Mouse (Mus musculus) lung, embryonic 14.5 days (tissue): Measurements from ENCODE around the gene Parl. TPM values are rescaled to one million over a fixed set of nuclear protein-coding genes. Genes with fewer than 3 reads are reported as not detected.
A peak's percentile ranks its signal among the peaks of the same experiment; 100 is the strongest.

ENCODE experiments used
- ATAC-seq: fragments of 200-750 bp; cut with Nextera tagmentation; 2 replicates; pipeline ENCODE4 v1.8.0; 2017; ENCODE audit warnings: mild to moderate bottlenecking, moderate TSS enrichment, moderate library complexity; ENCODE audit not compliant: insufficient read depth
- DNase-seq: peaks from one replicate; pipeline ENCODE4 v3.0.0-alpha.2; 2015
- H3K27ac ChIP-seq: fragments of 300-500 bp; sonication (generic); 2 replicates; pipeline ENCODE4 v1.5.1; 2014; ENCODE audit warnings: low read depth, mild to moderate bottlenecking, moderate library complexity
- H3K27me3 ChIP-seq: fragments of 300-500 bp; sonication (generic); 2 replicates; pipeline ENCODE4 v1.6.1; 2014; ENCODE audit warnings: low read length, control low read depth; ENCODE audit not compliant: insufficient read depth
- H3K36me3 ChIP-seq: fragments of 300-500 bp; sonication (generic); 2 replicates; pipeline ENCODE4 v1.6.1; 2014; ENCODE audit warnings: control low read depth; ENCODE audit not compliant: insufficient read depth
- H3K4me1 ChIP-seq: fragments of 300-500 bp; sonication (generic); 2 replicates; pipeline ENCODE4 v1.6.1; 2014; ENCODE audit warnings: antibody characterized with exemption, control low read depth; ENCODE audit not compliant: insufficient read depth
- H3K4me2 ChIP-seq: fragments of 300-500 bp; sonication (generic); 2 replicates; pipeline ENCODE4 v1.6.1; 2014; ENCODE audit warnings: mild to moderate bottlenecking
- H3K4me3 ChIP-seq: fragments of 300-500 bp; sonication (generic); 2 replicates; pipeline ENCODE4 v1.5.1; 2014; ENCODE audit warnings: low read depth, low read length
- H3K9ac ChIP-seq: fragments of 300-500 bp; sonication (generic); 2 replicates; pipeline ENCODE4 v1.6.1; 2014
- H3K9me3 ChIP-seq: fragments of 300-500 bp; sonication (generic); 2 replicates; pipeline ENCODE4 v1.6.1; 2016; ENCODE audit warnings: low read depth, low read length, control low read depth
- CTCF ChIP-seq: IDR thresholded peaks from 2 replicates; pipeline ENCODE4 v1.5.1; 2016; ENCODE audit warnings: antibody characterized with exemption, low read depth
- WGBS: fragments of 180-500 bp; shearing (Covaris S2); extraction: QIAGEN DNeasy Blood & Tissue Kit; methylation state at CpG from one replicate; pipeline ENCODE4 v1.1.7; 2014; 5-methylcytosine and 5-hydroxymethylcytosine counted together
- polyA plus RNA-seq: library from polyadenylated mRNA; unstranded; fragments of >200 nt; fragmentation: Nextera tagmentation; extraction: Ambion mirVana; gene quantifications from 2 replicates; pipeline ENCODE4 v1.2.1, GENCODE M21; 2014

Parl gene
- 91.2 and 92.1 TPM in 2 replicates for polyA plus RNA-seq

DNA sequence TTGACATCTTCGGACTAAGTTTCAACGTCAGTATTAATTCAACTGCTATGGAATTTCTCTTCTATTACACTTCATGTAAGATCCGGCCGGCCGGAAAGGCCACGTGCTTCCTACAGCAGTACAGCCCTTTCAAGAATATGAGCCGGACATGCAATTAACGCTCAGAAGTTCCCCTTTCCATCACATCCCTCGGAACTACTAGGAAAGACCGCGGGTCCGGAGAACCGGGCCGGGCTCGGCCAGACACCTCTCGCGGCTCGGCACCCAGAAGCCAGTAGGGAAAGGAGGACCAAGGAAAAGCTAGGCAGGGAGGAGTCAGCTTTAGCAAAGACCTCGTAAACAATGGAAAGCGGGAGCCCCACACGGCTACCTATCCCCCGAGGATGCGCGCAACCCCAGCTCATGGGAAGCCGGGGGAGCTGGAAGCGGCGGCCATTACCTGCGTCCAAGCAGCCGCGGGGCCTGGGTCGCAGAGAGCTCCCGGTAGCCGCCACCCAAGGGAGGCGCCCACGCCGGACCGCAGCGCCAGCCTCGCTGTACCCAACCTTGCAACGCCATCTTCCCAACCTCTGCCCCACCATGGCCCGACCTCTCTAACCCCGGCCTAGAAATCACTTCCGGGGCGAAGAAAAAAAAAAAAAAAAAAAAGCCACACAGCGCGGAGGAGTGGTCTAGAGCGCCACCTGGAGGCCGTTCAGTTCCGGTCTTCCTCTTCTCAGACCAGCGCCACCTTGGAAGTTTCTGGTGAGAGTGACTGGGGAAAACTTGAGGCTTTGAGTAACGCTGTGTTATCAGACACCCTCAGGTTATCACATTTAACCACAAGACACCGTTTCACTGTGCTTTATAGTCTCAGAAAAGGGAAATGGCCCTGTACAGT, at the start of gene Parl:
Gene Parl, minus strand, starts transcription at position 618 of the 880 bp plus-strand sequence.
- Histone ChIP-seq H3K9me3 (no peaks in the 10 kb centered on the region), H3K9ac (peak within 1 kb of the TSS; percentile 84), H3K4me3 (peak within 1 kb of the TSS; percentile 83), H3K36me3 (peaks cover 2% of the 10 kb centered on the region), H3K4me1 (peaks cover 9% of the 10 kb centered on the region), H3K4me2 (peak within 1 kb of the TSS; percentile 93), H3K27ac (peak within 1 kb of the TSS; percentile 71), H3K27me3 (no peaks in the 10 kb centered on the region)
- WGBS, result under 1% methylated on average over 52 of the region's 52 CpGs
- peak; percentile 96 for DNase-seq
- ATAC-seq, result peak; percentile 86
- TF ChIP-seq CTCF, result peak; percentile 94

- ATAC-seq (no peak), DNase-seq (no peak)
- H3K36me3 ChIP-seq, result peaks cover 24% of the 10 kb centered on the region
- H3K4me3 ChIP-seq, result no peak overlapping the region
- no peaks in the 10 kb centered on the region for H3K9me3 ChIP-seq
- H3K4me1 ChIP-seq, result no peaks in the 10 kb centered on the region
- no peaks in the 10 kb centered on the region for H3K27me3 ChIP-seq
- no peak overlapping the region for H3K9ac ChIP-seq
- H3K4me2 ChIP-seq, result no peak overlapping the region
- 75% methylated on average over 1 of the region's 1 CpGs for WGBS
- H3K27ac ChIP-seq, result no peak overlapping the region
- TF ChIP-seq CTCF, result no peak
Measured at GRCm38 (mm10) chr16:20345464-20345863, 43.3 kb upstream of the Parl start.

GRCm38 (mm10) chr16:20338616-20339015, 36.4 kb upstream of the Parl start:
- peaks cover 36% of the 10 kb centered on the region for H3K36me3 ChIP-seq
- 92% methylated on average over 3 of the region's 3 CpGs for WGBS

DNA sequence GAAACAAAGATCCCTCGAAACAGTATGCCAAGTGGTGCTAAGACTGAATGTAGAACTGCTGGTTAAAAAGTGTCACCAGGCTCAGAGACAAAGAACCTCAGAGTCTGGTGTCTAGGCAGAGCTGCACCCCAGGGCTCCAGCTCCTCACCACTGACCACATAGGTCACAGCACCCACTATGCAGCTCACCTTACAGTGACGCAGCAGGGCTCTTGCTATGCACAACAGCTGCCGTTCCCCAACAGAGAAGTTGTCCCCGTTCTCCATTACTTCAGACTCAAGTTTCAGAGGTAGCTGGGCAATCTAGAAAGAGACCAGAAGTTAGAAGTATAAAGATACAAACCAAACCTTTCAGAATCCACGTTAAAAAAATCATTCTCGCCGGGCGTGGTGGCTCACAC, 32.7 kb upstream of the Parl start:
- peaks cover 47% of the 10 kb centered on the region for H3K36me3 ChIP-seq
- ATAC-seq (no peak), DNase-seq (no peak)
- no peak for TF ChIP-seq CTCF
- no peaks in the 10 kb centered on the region for H3K4me1 ChIP-seq
- H3K9me3 ChIP-seq, result no peaks in the 10 kb centered on the region
- 93% methylated on average over 8 of the region's 8 CpGs for WGBS
- no peak overlapping the region for H3K4me2 ChIP-seq
- no peaks in the 10 kb centered on the region for H3K27me3 ChIP-seq
- no peak overlapping the region for H3K27ac ChIP-seq
- H3K4me3 ChIP-seq, result no peak overlapping the region
- H3K9ac ChIP-seq, result no peak overlapping the region

More at GRCm38 (mm10) chr16:20338616-20339015, 36.4 kb upstream of the Parl start:
- Histone ChIP-seq H3K4me1 (no peaks in the 10 kb centered on the region), H3K27me3 (no peaks in the 10 kb centered on the region), H3K9me3 (no peaks in the 10 kb centered on the region), H3K27ac (no peak overlapping the region), H3K4me3 (no peak overlapping the region), H3K9ac (no peak overlapping the region), H3K4me2 (no peak overlapping the region)
- no peak for TF ChIP-seq CTCF
- ATAC-seq (no peak), DNase-seq (no peak)

GRCm38 (mm10) chr16:20328306-20328705, 26.1 kb upstream of the Parl start:
- TF ChIP-seq CTCF, result no peak
- Histone ChIP-seq H3K9me3 (no peaks in the 10 kb centered on the region), H3K36me3 (peaks cover 23% of the 10 kb centered on the region), H3K4me1 (no peaks in the 10 kb centered on the region), H3K27ac (no peak overlapping the region), H3K4me2 (no peak overlapping the region), H3K4me3 (no peak overlapping the region), H3K27me3 (no peaks in the 10 kb centered on the region), H3K9ac (no peak overlapping the region)
- WGBS, result 82% methylated on average over 5 of the region's 5 CpGs
- no peak for DNase-seq
- no peak for ATAC-seq

DNA sequence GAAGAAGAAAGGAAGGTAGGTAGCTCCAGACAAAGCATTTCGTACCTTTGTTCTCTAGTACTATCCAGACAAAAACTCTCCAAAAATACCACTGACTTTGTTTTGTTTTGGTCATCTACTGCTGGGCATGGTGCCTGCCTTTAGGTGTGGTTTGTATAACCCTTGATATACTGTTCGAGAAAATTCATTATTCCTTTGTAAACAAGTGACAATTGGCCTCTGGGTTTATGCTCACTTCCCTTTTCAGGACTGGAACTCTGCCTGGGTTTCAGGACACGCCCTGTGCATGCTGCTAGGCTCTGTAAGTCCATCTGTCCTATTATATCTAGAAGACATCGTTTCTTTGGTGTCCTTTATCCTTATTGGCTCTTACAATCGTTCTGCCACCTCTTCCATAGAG, 23.1 kb upstream of the Parl start, which contains the start of gene Cyp2ab1:
Gene Cyp2ab1, minus strand, starts transcription at position 119 of the 400 bp plus-strand sequence.
- Histone ChIP-seq H3K4me1 (no peaks in the 10 kb centered on the region), H3K4me3 (no peak within 1 kb of the TSS), H3K27ac (no peak within 1 kb of the TSS), H3K36me3 (0 out of 2 replicates have a peak, but pooled peaks cover 8% of the 10 kb centered on the region), H3K9ac (no peak within 1 kb of the TSS), H3K9me3 (no peaks in the 10 kb centered on the region), H3K27me3 (no peaks in the 10 kb centered on the region), H3K4me2 (no peak within 1 kb of the TSS)
- no peak for ATAC-seq
- DNase-seq, result no peak
- no peak for TF ChIP-seq CTCF
- 59% methylated on average over 5 of the region's 5 CpGs for WGBS

DNA sequence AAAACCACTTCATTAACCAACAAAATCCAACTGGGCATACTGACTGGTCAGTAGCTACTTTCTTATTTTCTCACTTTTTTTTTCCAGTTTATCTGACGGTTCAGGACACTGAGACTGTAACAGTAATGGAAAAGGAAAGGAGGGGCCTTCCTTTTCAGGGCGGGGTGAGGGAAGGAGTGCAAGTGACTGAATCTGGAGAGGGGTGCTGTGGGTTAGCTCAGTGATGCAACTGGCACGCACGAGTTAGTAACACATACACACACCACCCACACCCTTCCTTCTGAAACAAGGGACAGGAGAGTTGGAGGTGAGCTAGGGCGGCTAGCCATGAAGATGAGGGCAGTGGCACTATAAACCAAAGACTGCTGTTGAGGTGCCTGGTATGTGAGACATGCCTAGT, 21.7 kb upstream of the Parl start:
- Histone ChIP-seq H3K4me1 (no peaks in the 10 kb centered on the region), H3K9me3 (no peaks in the 10 kb centered on the region), H3K9ac (no peak overlapping the region), H3K36me3 (no peaks in the 10 kb centered on the region), H3K27ac (no peak overlapping the region), H3K4me2 (no peak overlapping the region), H3K27me3 (no peaks in the 10 kb centered on the region), H3K4me3 (no peak overlapping the region)
- 59% methylated on average over 5 of the region's 5 CpGs for WGBS
- no peak for TF ChIP-seq CTCF
- DNase-seq, result no peak
- ATAC-seq, result no peak
